Mouse (Mus musculus) cerebellum, adult 11 months (tissue): ENCODE data around the gene Gm765.

Experiments used
- DNase-seq: peaks from one replicate; pipeline ENCODE4 v3.0.0; 2022

Gm765 gene

DNA sequence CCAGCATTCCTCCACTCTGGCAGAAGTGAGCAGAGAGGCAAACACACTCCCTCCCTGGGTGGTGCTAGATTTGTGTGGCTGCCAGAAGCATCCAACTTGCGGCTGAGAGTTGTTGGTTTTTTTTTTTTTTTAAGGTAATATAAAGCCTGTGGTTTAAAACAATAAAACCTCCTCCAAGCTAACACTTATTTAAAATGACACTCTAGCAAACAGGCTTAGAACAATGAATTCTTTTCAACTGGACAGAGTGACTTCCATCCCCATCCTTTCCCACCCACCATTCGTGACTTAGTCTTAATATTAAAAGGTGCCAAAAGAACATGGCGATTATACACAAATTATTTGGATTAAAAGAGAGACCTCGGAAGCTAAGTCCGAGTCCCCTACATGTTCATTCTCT is at the start of gene Gm765:
Gene Gm765 (minus strand): TSS at position 101 of the 400 bp plus-strand sequence.
- DNase-seq: no peak

DNA sequence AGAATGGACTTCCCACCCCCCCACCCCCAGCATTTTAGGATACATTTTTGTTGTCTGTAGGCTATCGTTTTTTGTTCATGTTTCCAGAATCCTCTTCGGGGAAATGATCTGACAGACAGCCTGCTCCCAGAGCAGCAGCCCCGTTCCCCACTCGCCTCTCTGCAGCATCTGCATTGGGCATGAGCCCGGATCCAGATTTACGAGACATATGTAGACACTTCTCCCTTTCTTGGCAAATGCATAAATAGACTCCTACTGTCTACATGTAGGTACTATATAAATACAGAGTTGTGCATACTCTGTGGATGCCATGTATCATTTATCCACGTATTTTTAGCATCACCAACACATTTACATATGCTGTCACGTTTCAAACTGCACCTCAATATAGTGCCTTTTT is 42.9 kb upstream of the Gm765 start:
- no peak for DNase-seq

GRCm38 (mm10) chr6:98384431-98384830 is 41.9 kb upstream of the Gm765 start:
- DNase-seq: no peak

GRCm38 (mm10) chr6:98383411-98383810 is 40.9 kb upstream of the Gm765 start:
- no peak for DNase-seq

DNA sequence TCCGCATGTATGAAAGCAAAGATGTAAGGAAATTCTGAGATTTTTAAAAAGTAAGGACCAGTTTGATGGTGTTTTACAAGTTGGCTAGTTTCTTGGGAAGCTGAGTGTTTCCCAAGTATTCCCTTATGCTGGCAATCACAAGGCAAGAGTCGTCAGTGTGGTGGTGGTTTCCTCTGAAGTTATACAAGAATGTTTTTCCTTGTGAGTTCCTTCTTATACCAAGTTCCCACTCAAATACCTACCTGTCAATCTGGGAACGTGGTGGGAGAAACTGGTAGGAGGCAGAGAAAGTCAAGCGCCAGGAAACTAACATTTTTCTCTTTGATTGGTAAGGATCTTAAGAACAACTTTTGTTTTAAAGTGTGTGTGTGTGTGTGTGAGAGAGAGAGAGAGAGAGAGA is 23.6 kb upstream of the Gm765 start:
- DNase-seq: no peak

DNA sequence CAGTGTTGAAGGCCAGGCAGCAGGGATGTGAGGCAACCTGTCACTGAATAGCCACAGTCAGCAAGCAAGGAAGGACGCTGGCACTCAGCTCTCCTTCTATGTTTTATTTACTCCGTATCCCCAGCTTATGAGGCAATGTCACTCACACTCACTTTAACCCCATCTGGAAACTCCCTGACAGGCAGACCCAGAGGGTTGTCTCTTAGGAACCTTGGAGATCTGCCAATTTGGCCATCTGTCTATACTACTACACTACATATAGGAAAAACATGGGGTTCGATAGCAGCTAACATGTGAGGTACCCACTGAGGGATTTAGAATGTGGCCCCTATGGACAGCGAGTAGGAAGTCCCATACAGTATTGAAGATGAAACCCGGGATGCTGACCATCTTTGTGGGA is 12.7 kb upstream of the Gm765 start:
- no peak for DNase-seq

DNA sequence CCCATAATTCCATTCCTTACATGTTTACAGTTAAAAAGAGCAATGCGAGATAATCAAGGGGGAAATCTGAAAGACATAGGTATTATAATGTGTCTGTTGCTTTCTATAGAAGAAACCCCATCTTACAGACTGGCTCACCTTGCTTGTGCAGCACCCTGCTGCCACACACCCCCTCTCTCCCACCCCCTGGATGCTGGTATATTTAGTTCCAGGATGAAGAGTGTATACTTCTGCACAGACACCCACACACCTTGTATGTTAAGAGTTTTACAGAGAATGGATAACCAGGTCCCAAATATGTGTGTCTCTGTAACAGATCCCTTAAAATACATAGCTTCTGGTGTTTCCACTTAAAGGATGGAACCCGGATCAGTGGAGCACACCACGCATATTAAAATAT is 10.7 kb upstream of the Gm765 start:
- no peak for DNase-seq

DNA sequence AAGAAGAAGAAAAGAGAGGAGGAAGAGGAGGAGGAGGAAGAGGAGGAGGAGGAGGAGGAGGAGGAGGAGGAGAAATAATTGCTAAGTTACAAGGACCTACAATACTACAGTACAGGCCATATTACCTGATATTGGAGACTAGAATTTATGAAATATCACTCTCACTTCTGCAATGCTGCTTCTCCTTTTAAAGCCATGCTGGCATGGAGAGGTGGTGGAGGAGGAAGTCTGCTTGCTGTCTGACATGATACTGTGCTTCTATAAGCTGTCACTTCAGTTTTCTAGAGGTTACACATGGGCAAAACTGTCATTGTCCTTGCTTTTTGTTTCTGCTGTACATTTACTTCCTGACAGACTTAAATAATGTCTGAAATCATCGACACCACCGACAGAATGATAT is 9.8 kb downstream of the Gm765 start:
- no peak for DNase-seq

- DNase-seq: no peak
Observed at GRCm38 (mm10) chr6:98311659-98312058, 30.9 kb downstream of the Gm765 start.

- no peak for DNase-seq
Observed at GRCm38 (mm10) chr6:98307647-98308046, 34.9 kb downstream of the Gm765 start.

DNA sequence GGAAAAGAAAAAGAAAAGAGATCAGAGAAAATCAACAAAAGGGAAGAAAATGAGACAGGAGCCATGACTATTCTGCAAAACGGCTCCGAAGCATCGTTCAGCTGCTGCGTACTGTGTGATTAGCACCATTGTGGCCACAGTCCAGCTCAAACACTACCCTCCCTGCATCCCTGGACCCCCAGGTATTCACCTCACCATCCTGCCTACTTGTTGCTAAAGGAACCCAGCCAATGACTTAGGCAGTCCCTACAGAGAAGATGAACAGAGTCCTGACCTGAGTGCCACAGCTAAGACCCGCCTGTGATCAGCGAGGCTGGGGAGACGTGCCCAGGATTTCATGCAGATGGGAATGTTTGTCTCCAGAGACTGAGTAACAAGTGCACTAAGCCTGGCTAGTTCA is 35.4 kb downstream of the Gm765 start:
- DNase-seq: no peak

DNA sequence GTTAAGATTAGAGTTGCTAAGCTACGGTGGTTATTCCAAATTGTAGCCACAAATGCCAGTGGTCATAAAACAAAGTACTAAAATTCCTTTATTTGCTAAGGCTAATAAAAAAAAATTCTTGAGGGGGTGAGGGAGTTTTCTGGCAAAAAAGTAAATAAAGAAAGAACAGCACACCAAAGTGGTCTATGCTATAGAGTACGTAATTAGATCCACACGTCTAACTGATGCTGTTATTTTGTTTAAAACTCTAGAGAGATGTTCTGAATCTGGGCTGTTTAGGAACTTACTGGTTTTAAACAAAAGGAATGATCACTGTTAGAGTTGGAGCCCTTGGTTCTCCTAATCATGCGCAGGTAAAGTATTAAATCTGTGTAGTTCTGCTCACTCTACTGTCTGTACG is 50.5 kb downstream of the Gm765 start:
- DNase-seq: no peak

DNA sequence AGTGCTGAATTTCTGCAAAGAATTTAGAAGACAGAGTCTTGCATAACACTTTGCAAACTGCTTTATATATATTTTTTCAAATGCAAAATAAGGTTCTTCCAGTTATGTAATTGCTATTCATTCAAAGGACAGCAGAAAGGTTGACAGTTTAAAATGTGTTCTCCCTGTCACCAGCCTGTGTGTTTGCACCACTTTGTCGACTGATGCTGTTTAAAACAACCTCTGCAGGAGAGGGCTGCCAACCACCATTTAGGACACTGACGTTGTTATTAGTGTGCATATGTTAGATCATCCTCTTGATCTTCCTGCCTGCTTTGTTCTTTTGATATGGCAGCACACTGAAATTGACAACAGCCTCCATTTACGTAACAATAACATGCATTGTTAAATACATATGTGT is 54.2 kb downstream of the Gm765 start:
- DNase-seq: no peak

GRCm38 (mm10) chr6:98287521-98287920 is 55.0 kb downstream of the Gm765 start:
- DNase-seq: no peak

DNA sequence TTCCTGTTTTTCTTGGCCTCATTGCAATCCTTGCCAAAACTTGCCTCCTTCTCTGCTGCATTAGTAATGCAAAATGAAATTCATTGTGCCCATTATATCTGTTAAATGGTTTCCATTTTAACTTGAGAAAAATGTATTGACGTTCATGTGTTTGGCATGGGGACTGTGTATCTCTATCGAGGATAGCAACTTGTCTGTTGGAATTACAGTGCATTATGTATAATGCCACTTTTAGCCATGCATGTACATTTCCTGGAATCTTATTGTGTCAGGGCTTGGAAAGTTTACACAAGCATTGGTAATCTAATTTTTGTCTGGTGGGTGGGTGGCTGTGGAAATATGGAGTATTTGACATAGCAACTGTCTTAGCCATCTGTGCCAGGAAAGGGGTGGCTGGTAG is 57.4 kb downstream of the Gm765 start:
- DNase-seq: no peak

DNA sequence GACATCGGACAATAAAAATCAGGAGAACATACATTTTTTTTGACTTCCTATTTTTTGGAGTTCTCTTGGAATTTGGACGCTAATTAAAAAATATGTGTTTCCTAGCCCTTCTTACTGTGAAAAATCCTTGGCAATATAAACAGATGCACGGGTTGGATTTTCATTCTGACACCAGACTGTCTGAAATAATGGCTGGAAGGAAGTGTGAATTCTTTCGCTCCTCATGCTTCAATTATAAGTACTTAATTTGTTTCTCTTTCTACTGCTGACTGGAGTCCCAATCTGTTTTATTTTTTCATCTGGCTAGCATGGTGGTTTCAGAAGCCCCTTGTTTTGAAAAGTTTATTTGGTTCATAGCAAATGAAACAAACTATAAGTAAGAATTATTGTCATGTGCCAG is 59.8 kb downstream of the Gm765 start:
- DNase-seq: no peak

GRCm38 (mm10) chr6:98271553-98271952 is 71.0 kb downstream of the Gm765 start:
- no peak for DNase-seq

DNA sequence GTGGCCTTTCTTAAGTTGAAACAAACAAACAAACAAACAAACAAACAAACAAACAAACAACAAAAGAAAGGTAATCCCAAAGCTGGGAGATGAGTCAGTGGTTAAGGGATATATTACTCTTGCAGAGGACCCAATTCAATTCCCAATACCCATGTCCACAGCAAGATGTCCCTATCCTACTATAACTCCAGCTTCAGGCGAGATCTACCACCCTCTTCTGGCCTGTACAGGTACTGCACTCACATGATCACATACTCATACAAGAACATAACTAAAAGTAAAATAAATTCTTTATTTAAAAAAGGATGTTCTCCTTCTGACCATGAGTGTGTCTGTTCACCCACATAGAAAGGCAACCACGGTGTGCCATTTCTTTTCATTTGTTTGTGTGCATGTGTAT is 79.6 kb downstream of the Gm765 start:
- DNase-seq: no peak

- no peak for DNase-seq
Observed at GRCm38 (mm10) chr6:98259016-98259415, 83.5 kb downstream of the Gm765 start.

DNA sequence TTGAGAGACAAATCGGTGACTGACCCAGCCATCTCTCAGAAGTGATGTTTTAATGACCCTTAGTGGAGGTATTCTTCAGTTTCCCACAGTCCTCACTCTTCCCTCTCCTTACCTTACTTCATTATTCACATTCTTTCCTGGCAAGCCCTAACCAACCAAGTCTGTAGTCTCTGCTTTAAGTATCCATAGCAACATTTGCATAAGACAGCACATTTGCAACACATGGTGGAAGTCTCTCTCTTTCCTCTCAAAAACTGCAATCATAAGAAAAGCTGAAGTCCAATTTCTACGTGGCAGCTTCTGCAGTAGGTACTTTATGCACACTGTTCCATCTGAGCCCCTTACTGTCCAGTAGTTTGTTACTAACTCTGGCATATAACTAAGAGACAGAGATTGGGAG is 96.1 kb downstream of the Gm765 start:
- no peak for DNase-seq

- no peak for DNase-seq
Observed at GRCm38 (mm10) chr6:98243186-98243585, 99.4 kb downstream of the Gm765 start.

DNA sequence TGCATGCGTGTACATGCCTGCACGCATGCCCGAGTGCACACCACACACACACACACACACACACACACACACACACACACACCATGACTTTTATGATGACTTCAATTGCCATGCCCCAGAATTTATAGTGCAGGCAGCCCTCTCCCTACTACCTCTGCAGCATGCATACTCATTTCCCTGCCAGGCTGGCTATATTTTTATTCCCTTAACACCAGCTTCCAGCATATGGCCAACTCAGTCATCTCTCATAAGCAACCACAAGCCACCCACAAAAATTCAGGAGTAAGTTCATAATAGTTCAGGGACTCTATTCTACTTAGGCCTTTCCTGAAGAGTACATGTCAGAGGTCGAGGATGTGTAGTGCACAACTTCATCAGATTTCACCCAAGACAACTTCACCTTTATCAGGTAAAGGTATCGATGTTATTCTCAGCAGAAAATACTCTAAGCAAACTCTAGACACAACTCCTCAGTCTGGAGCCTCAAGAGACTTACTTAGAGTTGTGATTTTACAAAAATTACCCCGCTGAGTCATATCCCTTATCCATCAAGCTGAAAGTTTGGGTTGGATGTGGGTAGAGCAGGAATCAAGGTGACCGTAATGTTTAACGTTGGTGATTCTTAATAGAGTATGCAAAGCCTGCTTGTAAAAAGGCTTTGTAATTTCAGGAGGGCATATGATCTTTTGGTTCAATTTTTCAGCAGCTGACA is 101.8 kb downstream of the Gm765 start:
- no peak for DNase-seq

DNA sequence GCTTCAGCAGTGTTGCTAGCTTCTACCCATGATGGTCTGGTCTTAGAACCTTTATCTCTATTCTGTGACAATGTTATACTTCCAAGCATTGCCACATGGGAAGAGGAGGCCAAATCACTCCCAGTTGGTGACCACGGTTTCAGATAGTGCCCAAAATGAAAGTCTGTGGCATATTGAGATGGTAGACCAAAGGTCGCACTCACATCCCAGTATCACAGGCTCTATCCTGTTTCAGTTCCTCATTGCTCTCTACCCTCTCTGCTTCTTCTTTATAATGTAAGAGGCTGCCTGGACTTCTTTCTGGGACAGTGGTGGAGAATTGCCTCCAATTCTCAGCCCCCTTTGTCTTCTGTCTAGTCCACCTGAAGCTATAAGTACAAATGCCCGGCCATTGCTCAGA is 108.5 kb downstream of the Gm765 start:
- DNase-seq: no peak

- no peak for DNase-seq
Observed at GRCm38 (mm10) chr6:98223923-98224322, 118.6 kb downstream of the Gm765 start.

DNA sequence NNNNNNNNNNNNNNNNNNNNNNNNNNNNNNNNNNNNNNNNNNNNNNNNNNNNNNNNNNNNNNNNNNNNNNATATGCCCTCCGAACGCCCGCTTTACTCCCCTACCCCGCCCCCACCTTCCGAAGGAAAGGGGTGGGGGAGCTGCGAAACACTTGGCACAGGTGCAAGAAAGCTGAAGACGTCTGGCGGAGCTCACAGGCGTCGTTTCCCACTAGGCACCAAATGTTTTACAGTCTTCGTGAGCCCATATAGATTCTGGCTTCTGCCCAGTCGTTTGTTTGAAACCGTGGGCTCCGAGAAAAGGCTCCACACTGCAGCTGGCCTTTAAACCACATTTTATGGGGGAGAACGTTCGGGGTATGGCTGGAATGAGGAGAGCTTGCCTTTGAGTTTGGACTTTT is 120.6 kb downstream of the Gm765 start:
- DNase-seq: no peak

- DNase-seq: no peak
Observed at GRCm38 (mm10) chr6:98212225-98212624, 130.3 kb downstream of the Gm765 start.
